Mouse (Mus musculus) gastrocnemius, adult 2 months (tissue): ENCODE results near the gene Gm29110. TPM values are rescaled to one million over a fixed set of nuclear protein-coding genes. Genes with fewer than 3 reads are reported as not detected.
"Not testable (repeated sequence)": the region's sequence is repeated elsewhere in the genome, so short reads cannot be mapped to it uniquely, and the experiment has no call there.

ENCODE experiments used
- DNase-seq: peaks from one replicate; pipeline ENCODE4 v3.0.0; 2022
- H3K27ac ChIP-seq: fragments of 200-600 bp; 2 replicates; pipeline ENCODE4 v1.8.1; 2022; ENCODE audit warnings: mild to moderate bottlenecking
- H3K4me3 ChIP-seq: fragments of 200-600 bp; 2 replicates; pipeline ENCODE4 v1.8.1; 2022; ENCODE audit warnings: mild to moderate bottlenecking, moderate library complexity
- intact Hi-C: fragments of 180-260 bp; cut with DNase I; formaldehyde crosslinking; loops from one replicate; pipeline ENCODE4 v1.15.1; 2025
- long read RNA-seq, 2 experiments: library from polyadenylated mRNA; stranded (forward); transcript quantifications; one replicate each; pipeline ENCODE4 v2.0.0; 2021
- total RNA-seq, 2 experiments: library from RNA; stranded (reverse); gene quantifications; 2 replicates each; pipeline ENCODE4 v1.2.3; 2021

Gene Gm29110
- not detected for total RNA-seq
- long read RNA-seq, experiment 1 = 0 reads
- long read RNA-seq, experiment 2 = 0 reads

GRCm38 (mm10) chrY:74470231-74470630, at the start of gene Gm29110:
Gene Gm29110 (plus strand): TSS chrY:74470531.
- intact Hi-C loops, DNase-seq, H3K27ac ChIP-seq, H3K4me3 ChIP-seq: not testable (repeated sequence)

Other genes starting within 250 kb of the Gm29110 start
- gene Gm21913, start 153.4 kb downstream of the Gm29110 start, total RNA-seq = not detected